Mouse (Mus musculus): ENCODE results near the gene Rnf39. TPM values are rescaled to one million over a fixed set of nuclear protein-coding genes. Genes with fewer than 3 reads are reported as not detected.

Rnf39 gene
- polyA plus RNA-seq (2014; fragmentation: Nextera tagmentation; extraction: Ambion mirVana): 0.13 TPM in 1 of 2 replicates, not detected in the other

DNA sequence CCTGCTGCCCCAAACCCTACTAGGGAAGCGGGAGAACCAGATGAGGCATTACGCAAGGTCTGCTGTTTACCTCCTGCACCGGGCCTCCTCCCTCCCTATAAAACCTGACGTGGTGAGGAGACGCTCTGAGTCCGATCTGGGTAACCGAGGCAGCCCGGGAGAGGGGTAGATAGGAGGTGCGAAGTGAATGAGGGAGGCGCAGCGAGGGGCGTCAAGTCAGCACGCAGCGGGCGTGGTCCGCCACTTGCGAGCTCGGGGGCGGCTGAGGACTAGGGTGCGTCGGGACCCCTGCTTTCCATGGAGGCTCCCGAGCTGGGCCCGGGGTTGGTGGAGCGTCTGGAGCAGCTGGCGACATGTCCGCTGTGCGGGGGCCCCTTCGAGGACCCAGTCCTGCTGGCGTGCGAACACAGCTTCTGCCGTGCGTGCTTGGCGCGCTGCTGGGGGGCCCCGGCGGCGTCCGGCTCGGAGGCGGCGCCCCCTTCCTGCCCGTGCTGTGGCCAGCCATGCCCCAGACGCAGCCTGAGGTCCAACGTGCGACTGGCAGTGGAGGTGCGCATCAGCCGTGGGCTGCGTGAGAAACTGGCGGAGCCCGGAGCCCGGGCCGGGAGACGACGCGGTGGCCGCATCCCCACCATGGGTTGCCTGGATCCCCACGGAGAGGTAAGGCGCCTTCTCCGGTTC, at the start of gene Rnf39:
TSS of gene Rnf39 (plus strand) at position 128 of the 681 bp plus-strand sequence.
- no peaks in the 10 kb centered on the region for H3K9me3 ChIP-seq (replicated peaks; ENCODE audit: control insufficient read depth, low read length)
- H3K36me3 ChIP-seq (replicated peaks; ENCODE audit: control insufficient read depth, insufficient read depth, low read depth, low read length): no peaks in the 10 kb centered on the region
- H3K27me3 ChIP-seq (ENCODE audit: control insufficient read depth, insufficient read depth, low read length): peaks cover 41% of the 10 kb centered on the region
- peak within 1 kb of the TSS; percentile 55 for H3K4me2 ChIP-seq (ENCODE audit: low read depth, low read length)
- DNase-seq (ENCODE audit: low spot score): peak; percentile 19
- ATAC-seq (replicated peaks; ENCODE audit: insufficient number of reproducible peaks, low FRiP score, low TSS enrichment, low read depth): no peak
- 3% methylated on average over 56 of the region's 59 CpGs for WGBS
- H3K9ac ChIP-seq (replicated peaks; ENCODE audit: low read length): peak within 1 kb of the TSS; percentile 37
- peak within 1 kb of the TSS; percentile 35 for H3K4me3 ChIP-seq (ENCODE audit: low read depth, low read length)
- H3K4me1 ChIP-seq (ENCODE audit: control insufficient read depth, insufficient read depth, low read length): peaks cover 8% of the 10 kb centered on the region
- no peak within 1 kb of the TSS for H3K27ac ChIP-seq (replicated peaks; ENCODE audit: low read depth, low read length)

DNA sequence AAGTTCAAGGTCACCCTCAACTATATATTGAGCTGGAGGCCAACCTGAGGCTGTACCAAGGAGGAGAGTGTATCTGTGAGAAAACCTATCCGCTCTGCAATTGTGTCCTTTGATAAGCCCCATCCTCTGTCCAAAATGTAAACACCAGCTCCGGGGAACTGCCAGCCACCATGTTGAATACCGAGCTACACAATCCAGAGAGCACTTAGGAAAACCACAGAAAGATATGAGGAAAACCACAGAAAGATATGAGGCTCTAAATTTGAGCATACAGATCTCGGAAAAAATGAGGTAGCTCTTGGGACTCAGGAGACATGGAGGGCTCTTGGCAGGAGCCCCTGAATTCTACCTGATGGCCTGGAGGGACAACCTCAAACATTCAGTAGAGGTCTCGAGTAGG, 49.3 kb upstream of the Rnf39 start:
- no peak for DNase-seq (ENCODE audit: low spot score)
- Histone ChIP-seq H3K4me1 (ENCODE audit: control insufficient read depth, insufficient read depth, low read length) (no peaks in the 10 kb centered on the region), H3K4me2 (ENCODE audit: low read depth, low read length) (no peak overlapping the region), H3K27ac (replicated peaks; ENCODE audit: low read depth, low read length) (no peak overlapping the region), H3K9me3 (replicated peaks; ENCODE audit: control insufficient read depth, low read length) (no peaks in the 10 kb centered on the region), H3K4me3 (ENCODE audit: low read depth, low read length) (no peak overlapping the region), H3K9ac (replicated peaks; ENCODE audit: low read length) (no peak overlapping the region), H3K36me3 (replicated peaks; ENCODE audit: control insufficient read depth, insufficient read depth, low read depth, low read length) (no peaks in the 10 kb centered on the region), H3K27me3 (ENCODE audit: control insufficient read depth, insufficient read depth, low read length) (no peaks in the 10 kb centered on the region)
- no peak for ATAC-seq (replicated peaks; ENCODE audit: insufficient number of reproducible peaks, low FRiP score, low TSS enrichment, low read depth)
- 79% methylated on average over 5 of the region's 5 CpGs for WGBS

DNA sequence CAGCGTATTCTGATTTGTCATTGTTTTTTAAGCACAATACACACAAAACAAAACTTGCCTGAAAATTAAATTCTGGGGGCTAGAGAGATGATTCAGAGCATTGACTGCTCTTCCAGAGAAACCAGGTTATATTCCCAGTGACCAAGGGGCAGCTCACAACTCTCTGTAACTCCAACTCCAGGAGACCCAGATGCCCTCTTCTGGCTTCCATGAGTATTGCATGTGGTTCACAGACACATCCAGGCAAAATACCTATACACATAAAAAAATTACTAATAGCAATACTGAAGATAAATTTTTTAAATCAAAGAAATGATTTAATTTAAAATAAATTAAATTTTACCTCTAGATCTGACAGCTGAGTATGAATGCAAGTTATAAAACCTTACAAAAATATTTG, 46.1 kb upstream of the Rnf39 start:
- DNase-seq (ENCODE audit: low spot score): peak; percentile 61
- H3K27me3 ChIP-seq (ENCODE audit: control insufficient read depth, insufficient read depth, low read length): no peaks in the 10 kb centered on the region
- no peak overlapping the region for H3K9ac ChIP-seq (replicated peaks; ENCODE audit: low read length)
- no peak for ATAC-seq (replicated peaks; ENCODE audit: insufficient number of reproducible peaks, low FRiP score, low TSS enrichment, low read depth)
- WGBS: 88% methylated on average over 1 of the region's 1 CpGs
- H3K27ac ChIP-seq (replicated peaks; ENCODE audit: low read depth, low read length): no peak overlapping the region
- H3K36me3 ChIP-seq (replicated peaks; ENCODE audit: control insufficient read depth, insufficient read depth, low read depth, low read length): no peaks in the 10 kb centered on the region
- no peak overlapping the region for H3K4me3 ChIP-seq (ENCODE audit: low read depth, low read length)
- no peaks in the 10 kb centered on the region for H3K9me3 ChIP-seq (replicated peaks; ENCODE audit: control insufficient read depth, low read length)
- no peak overlapping the region for H3K4me2 ChIP-seq (ENCODE audit: low read depth, low read length)
- H3K4me1 ChIP-seq (ENCODE audit: control insufficient read depth, insufficient read depth, low read length): no peaks in the 10 kb centered on the region

DNA sequence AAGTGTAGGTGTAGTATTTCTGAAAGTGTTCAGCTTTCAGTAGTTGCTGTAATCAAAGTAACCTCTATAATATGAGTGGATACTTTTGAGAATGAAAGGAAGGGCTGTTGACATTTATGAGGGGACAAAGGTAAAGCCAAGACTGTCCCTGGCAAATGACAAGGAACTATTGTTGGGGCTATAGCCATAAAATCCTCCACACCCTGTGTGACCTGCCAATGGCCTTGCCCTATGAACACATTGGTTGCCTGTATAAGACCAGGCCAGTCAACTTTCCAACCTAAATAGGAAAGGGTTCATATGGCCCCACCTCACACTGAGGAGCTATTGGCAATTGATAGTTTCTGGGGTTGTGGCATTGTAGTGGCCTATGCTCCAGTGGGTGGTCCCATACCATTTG, 45.7 kb upstream of the Rnf39 start:
- Histone ChIP-seq H3K36me3 (replicated peaks; ENCODE audit: control insufficient read depth, insufficient read depth, low read depth, low read length) (no peaks in the 10 kb centered on the region), H3K9ac (replicated peaks; ENCODE audit: low read length) (no peak overlapping the region), H3K4me3 (ENCODE audit: low read depth, low read length) (no peak overlapping the region), H3K4me1 (ENCODE audit: control insufficient read depth, insufficient read depth, low read length) (no peaks in the 10 kb centered on the region), H3K27me3 (ENCODE audit: control insufficient read depth, insufficient read depth, low read length) (no peaks in the 10 kb centered on the region), H3K4me2 (ENCODE audit: low read depth, low read length) (no peak overlapping the region), H3K27ac (replicated peaks; ENCODE audit: low read depth, low read length) (no peak overlapping the region), H3K9me3 (replicated peaks; ENCODE audit: control insufficient read depth, low read length) (no peaks in the 10 kb centered on the region)
- DNase-seq (ENCODE audit: low spot score) (no peak), ATAC-seq (replicated peaks; ENCODE audit: insufficient number of reproducible peaks, low FRiP score, low TSS enrichment, low read depth) (no peak)

GRCm38 (mm10) chr17:36897552-36898205, 45.0 kb upstream of the Rnf39 start, which contains the start of gene Trim31:
TSS of gene Trim31 (plus strand) at chr17:36898118.
- Histone ChIP-seq H3K4me3 (ENCODE audit: low read depth, low read length) (no peak within 1 kb of the TSS), H3K9ac (replicated peaks; ENCODE audit: low read length) (no peak within 1 kb of the TSS), H3K4me2 (ENCODE audit: low read depth, low read length) (no peak within 1 kb of the TSS), H3K4me1 (ENCODE audit: control insufficient read depth, insufficient read depth, low read length) (no peaks in the 10 kb centered on the region), H3K36me3 (replicated peaks; ENCODE audit: control insufficient read depth, insufficient read depth, low read depth, low read length) (no peaks in the 10 kb centered on the region), H3K27ac (replicated peaks; ENCODE audit: low read depth, low read length) (no peak within 1 kb of the TSS), H3K9me3 (replicated peaks; ENCODE audit: control insufficient read depth, low read length) (no peaks in the 10 kb centered on the region), H3K27me3 (ENCODE audit: control insufficient read depth, insufficient read depth, low read length) (no peaks in the 10 kb centered on the region)
- ATAC-seq (replicated peaks; ENCODE audit: insufficient number of reproducible peaks, low FRiP score, low TSS enrichment, low read depth) (no peak), DNase-seq (ENCODE audit: low spot score) (no peak)
- WGBS: 72% methylated on average over 6 of the region's 6 CpGs

DNA sequence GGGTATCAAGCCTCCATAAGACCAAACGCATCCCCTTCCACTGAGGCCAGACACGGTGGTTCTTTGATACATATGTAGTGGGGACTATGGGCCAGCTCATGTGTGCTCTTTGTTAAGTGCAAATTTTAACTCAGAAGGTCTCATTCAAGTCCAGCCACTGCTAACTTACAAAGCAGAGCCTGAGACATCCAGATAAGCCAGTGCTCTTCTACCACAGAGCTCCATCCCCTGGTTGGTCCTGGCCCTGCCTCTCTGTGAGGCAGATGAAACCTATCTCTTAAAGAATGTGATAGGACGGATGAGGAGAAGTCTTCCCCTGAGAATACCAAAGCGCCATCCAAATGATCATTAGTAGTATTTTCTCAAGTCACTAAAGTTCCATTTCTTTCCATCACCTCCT, 43.3 kb upstream of the Rnf39 start:
- DNase-seq (ENCODE audit: low spot score): no peak

GRCm38 (mm10) chr17:36900001-36900400, 42.7 kb upstream of the Rnf39 start:
- Histone ChIP-seq H3K27me3 (ENCODE audit: control insufficient read depth, insufficient read depth, low read length) (no peaks in the 10 kb centered on the region), H3K27ac (replicated peaks; ENCODE audit: low read depth, low read length) (no peak overlapping the region), H3K9ac (replicated peaks; ENCODE audit: low read length) (no peak overlapping the region), H3K4me3 (ENCODE audit: low read depth, low read length) (no peak overlapping the region), H3K9me3 (replicated peaks; ENCODE audit: control insufficient read depth, low read length) (no peaks in the 10 kb centered on the region), H3K4me1 (ENCODE audit: control insufficient read depth, insufficient read depth, low read length) (no peaks in the 10 kb centered on the region), H3K36me3 (replicated peaks; ENCODE audit: control insufficient read depth, insufficient read depth, low read depth, low read length) (no peaks in the 10 kb centered on the region), H3K4me2 (ENCODE audit: low read depth, low read length) (no peak overlapping the region)
- 90% methylated on average over 5 of the region's 5 CpGs for WGBS
- DNase-seq (ENCODE audit: low spot score): no peak
- no peak for ATAC-seq (replicated peaks; ENCODE audit: insufficient number of reproducible peaks, low FRiP score, low TSS enrichment, low read depth)

More for the DNA sequence above, 43.3 kb upstream of the Rnf39 start:
- no peak overlapping the region for H3K4me2 ChIP-seq (ENCODE audit: low read depth, low read length)
- no peaks in the 10 kb centered on the region for H3K9me3 ChIP-seq (replicated peaks; ENCODE audit: control insufficient read depth, low read length)
- ATAC-seq (replicated peaks; ENCODE audit: insufficient number of reproducible peaks, low FRiP score, low TSS enrichment, low read depth): no peak
- H3K4me3 ChIP-seq (ENCODE audit: low read depth, low read length): no peak overlapping the region
- no peaks in the 10 kb centered on the region for H3K27me3 ChIP-seq (ENCODE audit: control insufficient read depth, insufficient read depth, low read length)
- no peaks in the 10 kb centered on the region for H3K36me3 ChIP-seq (replicated peaks; ENCODE audit: control insufficient read depth, insufficient read depth, low read depth, low read length)
- H3K4me1 ChIP-seq (ENCODE audit: control insufficient read depth, insufficient read depth, low read length): no peaks in the 10 kb centered on the region
- no peak overlapping the region for H3K27ac ChIP-seq (replicated peaks; ENCODE audit: low read depth, low read length)
- H3K9ac ChIP-seq (replicated peaks; ENCODE audit: low read length): no peak overlapping the region
- WGBS: 77% methylated on average over 4 of the region's 4 CpGs

GRCm38 (mm10) chr17:36900691-36901090, 42.0 kb upstream of the Rnf39 start:
- Histone ChIP-seq H3K9me3 (replicated peaks; ENCODE audit: control insufficient read depth, low read length) (no peaks in the 10 kb centered on the region), H3K36me3 (replicated peaks; ENCODE audit: control insufficient read depth, insufficient read depth, low read depth, low read length) (no peaks in the 10 kb centered on the region), H3K27ac (replicated peaks; ENCODE audit: low read depth, low read length) (no peak overlapping the region), H3K9ac (replicated peaks; ENCODE audit: low read length) (no peak overlapping the region), H3K27me3 (ENCODE audit: control insufficient read depth, insufficient read depth, low read length) (no peaks in the 10 kb centered on the region), H3K4me1 (ENCODE audit: control insufficient read depth, insufficient read depth, low read length) (no peaks in the 10 kb centered on the region), H3K4me3 (ENCODE audit: low read depth, low read length) (no peak overlapping the region), H3K4me2 (ENCODE audit: low read depth, low read length) (no peak overlapping the region)
- 35% methylated on average over 1 of the region's 1 CpGs for WGBS
- no peak for DNase-seq (ENCODE audit: low spot score)
- ATAC-seq (replicated peaks; ENCODE audit: insufficient number of reproducible peaks, low FRiP score, low TSS enrichment, low read depth): no peak

Measured in embryonic facial prominence, embryonic 11.5 days (tissue).